Mouse (Mus musculus): ENCODE measurements around the gene Mybpc2. TPM values are rescaled to one million over a fixed set of nuclear protein-coding genes. Genes with fewer than 3 reads are reported as not detected.

The Mybpc2 gene
- total RNA-seq, 1 experiment, result 0.80 TPM

DNA sequence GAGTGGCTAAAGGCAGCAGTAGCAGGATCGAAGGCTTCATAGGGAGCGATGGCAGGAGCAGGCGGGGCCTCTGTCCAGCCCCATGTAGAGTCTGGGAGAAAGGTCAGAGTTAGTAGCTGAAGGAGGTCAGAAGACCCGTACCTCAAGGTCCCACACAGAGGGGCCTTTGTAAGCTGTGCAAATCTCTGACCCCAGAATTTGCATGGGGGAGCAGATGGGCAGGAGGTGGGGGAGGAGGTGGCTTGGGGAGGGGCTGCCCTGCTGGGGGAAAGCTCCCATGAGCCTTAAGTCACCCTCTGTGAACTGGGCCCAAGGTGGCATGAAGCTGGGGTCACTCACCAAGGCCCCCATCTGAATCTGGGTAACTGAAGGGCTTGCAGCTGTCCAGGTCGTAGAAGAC lies 5.1 kb upstream of the Mybpc2 start:
- in situ Hi-C loops (cut with MboI; ENCODE audit: low sequenced_read_pairs in 2 of 2, unreplicated experiment in 2 of 2), result no loop called here
- Histone ChIP-seq H3K4me1 (ENCODE audit: control insufficient read depth in 2 of 2, insufficient read depth in 2 of 2, low read length in 2 of 2, poor library complexity in 1 of 2) (peaks cover 12 to 53% of the 10 kb centered on the region in 2 experiments; a peak in 3 of 4 replicates), H3K27ac (ENCODE audit: insufficient read depth, low read depth, low read length, poor library complexity, severe bottlenecking) (no peak overlapping the region), H3K9me3 (ENCODE audit: control insufficient read depth, insufficient read depth, low read depth, low read length) (no peaks in the 10 kb centered on the region), H3K36me3 (ENCODE audit: control insufficient read depth, insufficient read depth, low read length, poor library complexity, severe bottlenecking) (peaks cover 21% of the 10 kb centered on the region), H3K4me3 (ENCODE audit: insufficient read depth in 1 of 2, low read depth in 1 of 2, low read length in 2 of 2, poor library complexity in 1 of 2, severe bottlenecking in 1 of 2) (no peak overlapping the region), H3K9ac (ENCODE audit: insufficient read depth, low read depth, low read length, poor library complexity, severe bottlenecking) (no peak overlapping the region)
- TF ChIP-seq MAFK (IDR thresholded peaks at IDR 0.05; ENCODE audit: insufficient read depth, low read depth, low read length), result no peak
- TF ChIP-seq HCFC1 (IDR thresholded peaks at IDR 0.05; ENCODE audit: borderline replicate concordance, insufficient read depth, low read length), result no peak
- no peak for TF ChIP-seq ZC3H11A (IDR thresholded peaks at IDR 0.05; ENCODE audit: borderline replicate concordance, low read depth, low read length)
- TF ChIP-seq ZNF384 (IDR thresholded peaks at IDR 0.05; ENCODE audit: low read depth, low read length), result no peak
- TF ChIP-seq CHD2 (IDR thresholded peaks at IDR 0.05; ENCODE audit: low read depth, low read length), result no peak
- DNase-seq (ENCODE audit: low read depth, low spot score), result no peak

DNA sequence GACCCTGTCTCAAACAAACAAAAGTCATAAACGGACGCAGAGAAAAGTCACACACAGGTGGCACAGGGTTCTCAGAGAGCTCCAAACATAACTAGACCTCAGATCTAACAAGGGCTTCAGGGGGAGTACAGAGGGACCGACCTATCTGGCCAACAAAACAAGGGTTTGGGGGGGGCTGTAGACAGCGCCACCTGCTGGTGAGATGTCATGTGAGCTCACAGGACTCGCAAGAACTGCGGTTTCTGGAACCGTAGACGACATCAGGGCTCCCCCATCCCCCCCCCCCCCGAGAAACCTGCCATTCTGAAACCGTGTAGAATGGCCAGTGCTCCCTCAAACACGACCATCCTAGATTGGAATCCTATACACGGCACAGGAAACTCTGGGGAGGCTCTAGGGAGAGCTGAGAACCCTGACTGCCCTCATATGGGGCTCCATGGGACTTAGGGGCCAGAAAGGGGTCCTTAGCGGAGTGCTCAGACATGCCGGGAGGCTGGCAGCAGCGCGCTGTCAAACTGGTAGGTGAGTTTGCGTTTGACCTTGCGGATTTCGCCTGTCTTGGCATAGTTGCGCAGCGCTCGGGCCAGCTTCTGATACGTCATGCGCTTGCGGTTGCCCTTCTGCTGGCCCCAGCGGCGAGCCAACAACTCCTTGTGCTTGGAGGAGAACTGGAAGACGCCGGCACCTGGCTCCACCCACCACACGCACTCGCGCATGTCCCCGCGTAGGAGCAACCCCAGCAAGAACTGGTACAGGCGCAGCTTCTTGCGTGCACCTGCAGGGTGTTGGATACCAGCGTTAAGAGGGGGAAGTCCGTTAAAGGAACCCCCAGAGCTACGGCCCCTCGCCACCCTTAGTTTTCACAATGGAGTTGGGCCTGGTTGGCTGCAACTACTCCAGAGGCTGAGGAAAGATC lies 3.3 kb upstream of the Mybpc2 start:
- peak overlapping the region; percentile 68 for H3K9ac ChIP-seq (ENCODE audit: insufficient read depth, low read depth, low read length, poor library complexity, severe bottlenecking)
- no peaks in the 10 kb centered on the region for H3K9me3 ChIP-seq (ENCODE audit: control insufficient read depth, insufficient read depth, low read depth, low read length)
- H3K4me3 ChIP-seq (ENCODE audit: insufficient read depth in 1 of 2, low read depth in 1 of 2, low read length in 2 of 2, poor library complexity in 1 of 2, severe bottlenecking in 1 of 2), result peak overlapping the region; percentile 65 to 66
- in situ Hi-C loops (cut with MboI; ENCODE audit: low sequenced_read_pairs in 2 of 2, unreplicated experiment in 2 of 2), result no loop called here
- peaks cover 10 to 47% of the 10 kb centered on the region in 2 experiments; a peak in 2 of 4 replicates for H3K4me1 ChIP-seq (ENCODE audit: control insufficient read depth in 2 of 2, insufficient read depth in 2 of 2, low read length in 2 of 2, poor library complexity in 1 of 2)
- H3K27ac ChIP-seq (ENCODE audit: insufficient read depth, low read depth, low read length, poor library complexity, severe bottlenecking), result no peak overlapping the region
- H3K36me3 ChIP-seq (ENCODE audit: control insufficient read depth, insufficient read depth, low read length, poor library complexity, severe bottlenecking), result peaks cover 5% of the 10 kb centered on the region; the same call in 1 of the 2 replicates
- DNase-seq (ENCODE audit: low read depth, low spot score), result no peak
- no peak for TF ChIP-seq HCFC1 (IDR thresholded peaks at IDR 0.05; ENCODE audit: borderline replicate concordance, insufficient read depth, low read length)
- no peak for TF ChIP-seq CHD2 (IDR thresholded peaks at IDR 0.05; ENCODE audit: low read depth, low read length)

GRCm38 (mm10) chr7:44526414-44527154 lies 2.1 kb upstream of the Mybpc2 start:
- in situ Hi-C loops (cut with MboI; ENCODE audit: low sequenced_read_pairs in 2 of 2, unreplicated experiment in 2 of 2), result no loop called here

DNA sequence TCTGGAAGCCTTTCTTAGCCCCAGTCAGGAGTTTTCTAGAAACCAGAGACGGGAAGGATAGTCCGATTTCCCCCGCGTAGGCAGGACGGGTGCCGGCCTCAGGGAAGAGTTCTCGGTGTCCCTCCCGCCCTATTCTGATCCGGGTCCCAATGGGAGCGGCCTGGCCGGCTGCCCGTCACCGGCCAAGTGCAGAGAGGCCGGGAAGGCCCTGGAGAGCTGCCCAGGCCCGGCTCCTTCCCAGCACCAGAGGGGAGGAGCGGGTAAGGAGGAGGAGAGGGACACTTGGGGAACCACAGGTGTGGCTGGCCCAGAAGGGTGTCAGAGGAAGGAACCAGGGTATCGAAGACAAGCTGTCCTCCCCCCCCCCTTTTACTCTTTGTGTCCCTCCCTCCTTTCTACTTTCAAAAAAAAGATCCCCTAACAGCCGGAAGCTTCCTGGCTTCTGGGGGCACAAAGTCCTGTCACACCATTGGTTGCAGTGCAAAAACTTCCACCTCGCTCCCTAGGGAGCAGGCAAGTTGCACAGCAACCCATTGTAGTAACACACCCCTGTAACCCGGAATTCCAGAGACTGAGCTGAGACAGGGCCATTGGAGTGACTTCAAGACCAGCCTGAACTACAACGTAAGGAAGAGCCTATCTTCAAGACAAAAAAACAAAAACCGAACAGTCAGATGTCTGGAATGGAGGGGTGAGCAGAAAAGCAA lies 823 bp upstream of the Mybpc2 start:
- no peaks in the 10 kb centered on the region for H3K36me3 ChIP-seq (ENCODE audit: control insufficient read depth, insufficient read depth, low read length, poor library complexity, severe bottlenecking)
- no peaks in the 10 kb centered on the region for H3K9me3 ChIP-seq (ENCODE audit: control insufficient read depth, insufficient read depth, low read depth, low read length)
- in situ Hi-C loops (cut with MboI; ENCODE audit: low sequenced_read_pairs in 2 of 2, unreplicated experiment in 2 of 2), result no loop called here
- H3K4me1 ChIP-seq (ENCODE audit: control insufficient read depth in 2 of 2, insufficient read depth in 2 of 2, low read length in 2 of 2, poor library complexity in 1 of 2), result peaks cover 10 to 43% of the 10 kb centered on the region in 2 experiments; a peak in 2 of 4 replicates
- H3K4me3 ChIP-seq (ENCODE audit: insufficient read depth in 1 of 2, low read depth in 1 of 2, low read length in 2 of 2, poor library complexity in 1 of 2, severe bottlenecking in 1 of 2), result peak overlapping the region; percentile 32 to 42
- peak overlapping the region; percentile 56; the same call in 1 of the 2 replicates for H3K9ac ChIP-seq (ENCODE audit: insufficient read depth, low read depth, low read length, poor library complexity, severe bottlenecking)
- no peak for DNase-seq (ENCODE audit: low read depth, low spot score)
- TF ChIP-seq ZNF384 (IDR thresholded peaks at IDR 0.05; ENCODE audit: low read depth, low read length) (peak; percentile 89), CHD2 (IDR thresholded peaks at IDR 0.05; ENCODE audit: low read depth, low read length) (no peak)
- peak overlapping the region; percentile 82 for H3K27ac ChIP-seq (ENCODE audit: insufficient read depth, low read depth, low read length, poor library complexity, severe bottlenecking)

More at GRCm38 (mm10) chr7:44526414-44527154, 2.1 kb upstream of the Mybpc2 start:
- no peak for TF ChIP-seq ZNF384 (IDR thresholded peaks at IDR 0.05; ENCODE audit: low read depth, low read length)
- no peak for TF ChIP-seq CHD2 (IDR thresholded peaks at IDR 0.05; ENCODE audit: low read depth, low read length)
- no peak for TF ChIP-seq MAFK (IDR thresholded peaks at IDR 0.05; ENCODE audit: insufficient read depth, low read depth, low read length)
- TF ChIP-seq HCFC1 (IDR thresholded peaks at IDR 0.05; ENCODE audit: borderline replicate concordance, insufficient read depth, low read length), result no peak
- no peak for TF ChIP-seq ZC3H11A (IDR thresholded peaks at IDR 0.05; ENCODE audit: borderline replicate concordance, low read depth, low read length)
- no peak for DNase-seq (ENCODE audit: low read depth, low spot score)
- Histone ChIP-seq H3K9ac (ENCODE audit: insufficient read depth, low read depth, low read length, poor library complexity, severe bottlenecking) (no peak overlapping the region), H3K4me1 (ENCODE audit: control insufficient read depth in 2 of 2, insufficient read depth in 2 of 2, low read length in 2 of 2, poor library complexity in 1 of 2) (peaks cover 10 to 43% of the 10 kb centered on the region in 2 experiments; a peak in 2 of 4 replicates), H3K27ac (ENCODE audit: insufficient read depth, low read depth, low read length, poor library complexity, severe bottlenecking) (peak overlapping the region; percentile 82; the same call in 1 of the 2 replicates), H3K36me3 (ENCODE audit: control insufficient read depth, insufficient read depth, low read length, poor library complexity, severe bottlenecking) (no peaks in the 10 kb centered on the region), H3K4me3 (ENCODE audit: insufficient read depth in 1 of 2, low read depth in 1 of 2, low read length in 2 of 2, poor library complexity in 1 of 2, severe bottlenecking in 1 of 2) (no peak overlapping the region), H3K9me3 (ENCODE audit: control insufficient read depth, insufficient read depth, low read depth, low read length) (no peaks in the 10 kb centered on the region)

All from ES-E14 (cell line).